Mouse (Mus musculus): ENCODE results near the gene 1700088E04Rik. TPM values are rescaled to one million over a fixed set of nuclear protein-coding genes. Genes with fewer than 3 reads are reported as not detected.

1700088E04Rik gene
- polyA plus RNA-seq, 1 experiment from 2014 or later, result 13.5 TPM

- H3K9ac ChIP-seq (ENCODE audit: low read depth, low read length), result no peak overlapping the region
- no peak overlapping the region for H3K4me3 ChIP-seq (ENCODE audit: low read depth, low read length)
- DNase-seq (ENCODE audit: low spot score) (no peak), ATAC-seq (ENCODE audit: low FRiP score) (no peak)
- WGBS, result 65% methylated on average over 11 of the region's 11 CpGs
- no peaks in the 10 kb centered on the region for H3K27me3 ChIP-seq (ENCODE audit: control insufficient read depth, insufficient read depth, low read length)
- H3K9me3 ChIP-seq (ENCODE audit: control insufficient read depth, low read length), result no peaks in the 10 kb centered on the region
- peaks cover 5% of the 10 kb centered on the region; the same call in 1 of the 2 replicates for H3K36me3 ChIP-seq (ENCODE audit: control insufficient read depth, insufficient read depth, low read length)
- H3K4me1 ChIP-seq (replicated peaks; ENCODE audit: control insufficient read depth, insufficient read depth, low read length), result no peaks in the 10 kb centered on the region
- no peak overlapping the region for H3K27ac ChIP-seq (ENCODE audit: low read depth, low read length)
- H3K4me2 ChIP-seq (replicated peaks; ENCODE audit: low read depth, low read length), result no peak overlapping the region
Observed at GRCm38 (mm10) chr15:79135783-79136575, 5.1 kb downstream of the 1700088E04Rik start.

GRCm38 (mm10) chr15:79135332-79135731, 5.7 kb downstream of the 1700088E04Rik start:
- Histone ChIP-seq H3K9me3 (ENCODE audit: control insufficient read depth, low read length) (no peaks in the 10 kb centered on the region), H3K4me2 (replicated peaks; ENCODE audit: low read depth, low read length) (no peak overlapping the region), H3K9ac (ENCODE audit: low read depth, low read length) (no peak overlapping the region), H3K4me1 (replicated peaks; ENCODE audit: control insufficient read depth, insufficient read depth, low read length) (no peaks in the 10 kb centered on the region), H3K27ac (ENCODE audit: low read depth, low read length) (no peak overlapping the region), H3K4me3 (ENCODE audit: low read depth, low read length) (no peak overlapping the region), H3K27me3 (ENCODE audit: control insufficient read depth, insufficient read depth, low read length) (no peaks in the 10 kb centered on the region), H3K36me3 (ENCODE audit: control insufficient read depth, insufficient read depth, low read length) (peaks cover 5% of the 10 kb centered on the region; the same call in 1 of the 2 replicates)
- DNase-seq (ENCODE audit: low spot score) (no peak), ATAC-seq (ENCODE audit: low FRiP score) (no peak)
- 80% methylated on average over 9 of the region's 9 CpGs for WGBS

GRCm38 (mm10) chr15:79134496-79135270, 6.4 kb downstream of the 1700088E04Rik start:
- Histone ChIP-seq H3K27me3 (ENCODE audit: control insufficient read depth, insufficient read depth, low read length) (no peaks in the 10 kb centered on the region), H3K9ac (ENCODE audit: low read depth, low read length) (no peak overlapping the region), H3K36me3 (ENCODE audit: control insufficient read depth, insufficient read depth, low read length) (peaks cover 5% of the 10 kb centered on the region; the same call in 1 of the 2 replicates), H3K9me3 (ENCODE audit: control insufficient read depth, low read length) (no peaks in the 10 kb centered on the region), H3K4me3 (ENCODE audit: low read depth, low read length) (no peak overlapping the region), H3K27ac (ENCODE audit: low read depth, low read length) (no peak overlapping the region), H3K4me1 (replicated peaks; ENCODE audit: control insufficient read depth, insufficient read depth, low read length) (no peaks in the 10 kb centered on the region), H3K4me2 (replicated peaks; ENCODE audit: low read depth, low read length) (no peak overlapping the region)
- DNase-seq (ENCODE audit: low spot score), result no peak
- no peak for ATAC-seq (ENCODE audit: low FRiP score)
- WGBS, result 93% methylated on average over 9 of the region's 9 CpGs

- Histone ChIP-seq H3K4me1 (replicated peaks; ENCODE audit: control insufficient read depth, insufficient read depth, low read length) (no peaks in the 10 kb centered on the region), H3K36me3 (ENCODE audit: control insufficient read depth, insufficient read depth, low read length) (peaks cover 5% of the 10 kb centered on the region; the same call in 1 of the 2 replicates), H3K27me3 (ENCODE audit: control insufficient read depth, insufficient read depth, low read length) (no peaks in the 10 kb centered on the region), H3K9ac (ENCODE audit: low read depth, low read length) (no peak overlapping the region), H3K9me3 (ENCODE audit: control insufficient read depth, low read length) (no peaks in the 10 kb centered on the region), H3K4me2 (replicated peaks; ENCODE audit: low read depth, low read length) (no peak overlapping the region), H3K27ac (ENCODE audit: low read depth, low read length) (no peak overlapping the region), H3K4me3 (ENCODE audit: low read depth, low read length) (no peak overlapping the region)
- DNase-seq (ENCODE audit: low spot score) (no peak), ATAC-seq (ENCODE audit: low FRiP score) (no peak)
- 86% methylated on average over 6 of the region's 6 CpGs for WGBS
Observed at GRCm38 (mm10) chr15:79133191-79133661, 7.8 kb downstream of the 1700088E04Rik start.

GRCm38 (mm10) chr15:79131442-79131841, 9.6 kb downstream of the 1700088E04Rik start:
- ATAC-seq (ENCODE audit: low FRiP score) (no peak), DNase-seq (ENCODE audit: low spot score) (no peak)
- Histone ChIP-seq H3K27me3 (ENCODE audit: control insufficient read depth, insufficient read depth, low read length) (no peaks in the 10 kb centered on the region), H3K4me2 (replicated peaks; ENCODE audit: low read depth, low read length) (no peak overlapping the region), H3K4me1 (replicated peaks; ENCODE audit: control insufficient read depth, insufficient read depth, low read length) (no peaks in the 10 kb centered on the region), H3K36me3 (ENCODE audit: control insufficient read depth, insufficient read depth, low read length) (peaks cover 10% of the 10 kb centered on the region), H3K4me3 (ENCODE audit: low read depth, low read length) (no peak overlapping the region), H3K9ac (ENCODE audit: low read depth, low read length) (no peak overlapping the region), H3K27ac (ENCODE audit: low read depth, low read length) (no peak overlapping the region), H3K9me3 (ENCODE audit: control insufficient read depth, low read length) (no peaks in the 10 kb centered on the region)
- 68% methylated on average over 7 of the region's 7 CpGs for WGBS

- peaks cover 10% of the 10 kb centered on the region for H3K36me3 ChIP-seq (ENCODE audit: control insufficient read depth, insufficient read depth, low read length)
- 85% methylated on average over 10 of the region's 10 CpGs for WGBS
Observed at GRCm38 (mm10) chr15:79130782-79131181, 10.3 kb downstream of the 1700088E04Rik start.

GRCm38 (mm10) chr15:79129311-79129710, 11.7 kb downstream of the 1700088E04Rik start:
- no peaks in the 10 kb centered on the region for H3K9me3 ChIP-seq (ENCODE audit: control insufficient read depth, low read length)
- no peak overlapping the region for H3K9ac ChIP-seq (ENCODE audit: low read depth, low read length)
- H3K4me3 ChIP-seq (ENCODE audit: low read depth, low read length), result no peak overlapping the region
- no peak overlapping the region for H3K4me2 ChIP-seq (replicated peaks; ENCODE audit: low read depth, low read length)
- H3K36me3 ChIP-seq (ENCODE audit: control insufficient read depth, insufficient read depth, low read length), result peaks cover 10% of the 10 kb centered on the region
- 84% methylated on average over 7 of the region's 7 CpGs for WGBS
- no peak overlapping the region for H3K27ac ChIP-seq (ENCODE audit: low read depth, low read length)
- no peaks in the 10 kb centered on the region for H3K4me1 ChIP-seq (replicated peaks; ENCODE audit: control insufficient read depth, insufficient read depth, low read length)
- H3K27me3 ChIP-seq (ENCODE audit: control insufficient read depth, insufficient read depth, low read length), result no peaks in the 10 kb centered on the region
- no peak for DNase-seq (ENCODE audit: low spot score)
- ATAC-seq (ENCODE audit: low FRiP score), result no peak

More at GRCm38 (mm10) chr15:79130782-79131181, 10.3 kb downstream of the 1700088E04Rik start:
- Histone ChIP-seq H3K4me1 (replicated peaks; ENCODE audit: control insufficient read depth, insufficient read depth, low read length) (no peaks in the 10 kb centered on the region), H3K9me3 (ENCODE audit: control insufficient read depth, low read length) (no peaks in the 10 kb centered on the region), H3K27me3 (ENCODE audit: control insufficient read depth, insufficient read depth, low read length) (no peaks in the 10 kb centered on the region), H3K4me2 (replicated peaks; ENCODE audit: low read depth, low read length) (no peak overlapping the region), H3K4me3 (ENCODE audit: low read depth, low read length) (no peak overlapping the region), H3K27ac (ENCODE audit: low read depth, low read length) (no peak overlapping the region), H3K9ac (ENCODE audit: low read depth, low read length) (no peak overlapping the region)
- DNase-seq (ENCODE audit: low spot score) (no peak), ATAC-seq (ENCODE audit: low FRiP score) (no peak)

- WGBS, result 96% methylated on average over 5 of the region's 5 CpGs
- Histone ChIP-seq H3K9ac (ENCODE audit: low read depth, low read length) (no peak overlapping the region), H3K4me2 (replicated peaks; ENCODE audit: low read depth, low read length) (no peak overlapping the region), H3K27me3 (ENCODE audit: control insufficient read depth, insufficient read depth, low read length) (no peaks in the 10 kb centered on the region), H3K36me3 (ENCODE audit: control insufficient read depth, insufficient read depth, low read length) (peaks cover 5% of the 10 kb centered on the region), H3K4me3 (ENCODE audit: low read depth, low read length) (no peak overlapping the region), H3K4me1 (replicated peaks; ENCODE audit: control insufficient read depth, insufficient read depth, low read length) (no peaks in the 10 kb centered on the region), H3K27ac (ENCODE audit: low read depth, low read length) (no peak overlapping the region), H3K9me3 (ENCODE audit: control insufficient read depth, low read length) (no peaks in the 10 kb centered on the region)
- no peak for ATAC-seq (ENCODE audit: low FRiP score)
- no peak for DNase-seq (ENCODE audit: low spot score)
Observed at GRCm38 (mm10) chr15:79128208-79128607, 12.8 kb downstream of the 1700088E04Rik start.
